Mouse (Mus musculus) stomach, embryonic 16.5 days (tissue): ENCODE data around the gene Pnkp. TPM values are rescaled to one million over a fixed set of nuclear protein-coding genes. Genes with fewer than 3 reads are reported as not detected.
A peak's percentile ranks its signal among the peaks of the same experiment; 100 is the strongest.

Experiments used
- ATAC-seq: fragments of 200-750 bp; cut with Nextera tagmentation; 2 replicates; pipeline ENCODE4 v1.8.0; 2017; ENCODE audit warnings: moderate number of reproducible peaks, moderate TSS enrichment; ENCODE audit not compliant: insufficient read depth, low FRiP score
- H3K27ac ChIP-seq: fragments of 300-500 bp; sonication (generic); 2 replicates; pipeline ENCODE4 v1.5.1; 2014; ENCODE audit warnings: low read length
- H3K27me3 ChIP-seq: fragments of 300-500 bp; sonication (generic); 2 replicates; pipeline ENCODE4 v1.6.1; 2014; ENCODE audit warnings: low read length, control low read depth, mixed read lengths; ENCODE audit not compliant: control insufficient read depth, insufficient read depth
- H3K36me3 ChIP-seq: fragments of 300-500 bp; sonication (generic); 2 replicates; pipeline ENCODE4 v1.6.1; 2014; ENCODE audit warnings: low read length; ENCODE audit not compliant: control insufficient read depth, insufficient read depth
- H3K4me1 ChIP-seq: fragments of 300-500 bp; sonication (generic); 2 replicates; pipeline ENCODE4 v1.6.1; 2014; ENCODE audit warnings: low read length, control low read depth, mixed read lengths; ENCODE audit not compliant: control insufficient read depth, insufficient read depth
- H3K4me2 ChIP-seq: fragments of 300-500 bp; sonication (generic); 2 replicates; pipeline ENCODE4 v1.6.1; 2014; ENCODE audit warnings: low read depth, low read length, mixed read lengths
- H3K4me3 ChIP-seq: fragments of 300-500 bp; sonication (generic); replicated peaks from 2 replicates; pipeline ENCODE4 v1.5.1; 2014; ENCODE audit warnings: mild to moderate bottlenecking, low read length
- H3K9ac ChIP-seq: fragments of 300-500 bp; sonication (generic); 2 replicates; pipeline ENCODE4 v1.6.1; 2014; ENCODE audit warnings: low read length
- H3K9me3 ChIP-seq: fragments of 300-500 bp; sonication (generic); replicated peaks from 2 replicates; pipeline ENCODE4 v1.6.1; 2016; ENCODE audit warnings: low read length, control low read depth; ENCODE audit not compliant: control insufficient read depth
- WGBS: fragments of 180-500 bp; shearing (Covaris S2); extraction: QIAGEN DNeasy Blood & Tissue Kit; methylation state at CpG from one replicate; pipeline ENCODE4 v1.1.7; 2014; 5-methylcytosine and 5-hydroxymethylcytosine counted together
- polyA plus RNA-seq: library from polyadenylated mRNA; unstranded; fragments of >200 nt; fragmentation: Nextera tagmentation; extraction: Ambion mirVana; gene quantifications from 2 replicates; pipeline ENCODE4 v1.2.1, GENCODE M21; 2015

Pnkp gene
- polyA plus RNA-seq, 1 experiment from 2014 or later, result 32.6 TPM

GRCm38 (mm10) chr7:44888256-44889105, 31.5 kb downstream of the Pnkp start:
- Histone ChIP-seq H3K4me1 (peaks cover 17% of the 10 kb centered on the region), H3K9ac (no peak overlapping the region), H3K36me3 (peaks cover 3% of the 10 kb centered on the region; the same call in 1 of the 2 replicates), H3K4me2 (no peak overlapping the region), H3K27ac (0 out of 2 replicates have a peak overlapping the region, but pooled peaks have one; percentile 10), H3K9me3 (no peaks in the 10 kb centered on the region), H3K27me3 (no peaks in the 10 kb centered on the region), H3K4me3 (no peak overlapping the region)
- no peak for ATAC-seq
- 77% methylated on average over 13 of the region's 13 CpGs for WGBS

- H3K4me1 ChIP-seq, result peaks cover 24% of the 10 kb centered on the region
- H3K4me3 ChIP-seq, result no peak overlapping the region
- no peaks in the 10 kb centered on the region for H3K36me3 ChIP-seq
- H3K9ac ChIP-seq, result 0 out of 2 replicates have a peak overlapping the region, but pooled peaks have one; percentile 24
- H3K27me3 ChIP-seq, result no peaks in the 10 kb centered on the region
- ATAC-seq, result no peak
- 72% methylated on average over 6 of the region's 7 CpGs for WGBS
- no peaks in the 10 kb centered on the region for H3K9me3 ChIP-seq
- H3K4me2 ChIP-seq, result no peak overlapping the region
- H3K27ac ChIP-seq, result no peak overlapping the region
Measured at GRCm38 (mm10) chr7:44890180-44890579, 33.2 kb downstream of the Pnkp start.

- Histone ChIP-seq H3K4me2 (peak overlapping the region; percentile 92), H3K36me3 (no peaks in the 10 kb centered on the region), H3K9me3 (no peaks in the 10 kb centered on the region), H3K27me3 (no peaks in the 10 kb centered on the region), H3K27ac (no peak overlapping the region), H3K4me1 (peaks cover 27% of the 10 kb centered on the region), H3K9ac (0 out of 2 replicates have a peak overlapping the region, but pooled peaks have one; percentile 94), H3K4me3 (peak overlapping the region; percentile 92; the same call in 1 of the 2 replicates)
- 84% methylated on average over 4 of the region's 4 CpGs for WGBS
- ATAC-seq, result no peak
Measured at GRCm38 (mm10) chr7:44890737-44891136, 33.8 kb downstream of the Pnkp start.

- H3K9ac ChIP-seq, result peak overlapping the region; percentile 94
- peak overlapping the region; percentile 92 for H3K4me2 ChIP-seq
- peak overlapping the region; percentile 98 for H3K27ac ChIP-seq
- 15% methylated on average over 6 of the region's 6 CpGs for WGBS
- peak overlapping the region; percentile 92 for H3K4me3 ChIP-seq
- H3K9me3 ChIP-seq, result no peaks in the 10 kb centered on the region
- no peaks in the 10 kb centered on the region for H3K36me3 ChIP-seq
- H3K4me1 ChIP-seq, result peaks cover 29% of the 10 kb centered on the region
- ATAC-seq, result no peak
- H3K27me3 ChIP-seq, result no peaks in the 10 kb centered on the region
Measured at GRCm38 (mm10) chr7:44891611-44892010, 34.7 kb downstream of the Pnkp start.

GRCm38 (mm10) chr7:44892276-44892921, 35.5 kb downstream of the Pnkp start, which contains the start of gene Med25:
Gene Med25 (minus strand): TSS chr7:44892712.
- Histone ChIP-seq H3K4me1 (peaks cover 37% of the 10 kb centered on the region), H3K9ac (peak within 1 kb of the TSS; percentile 94)
- under 1% methylated on average over 56 of the region's 56 CpGs for WGBS

GRCm38 (mm10) chr7:44893197-44893596, 36.3 kb downstream of the Pnkp start:
- Histone ChIP-seq H3K4me3 (0 out of 2 replicates have a peak overlapping the region, but pooled peaks have one; percentile 11), H3K9ac (peak overlapping the region; percentile 17; the same call in 1 of the 2 replicates), H3K27me3 (no peaks in the 10 kb centered on the region), H3K27ac (peak overlapping the region; percentile 73), H3K4me1 (peaks cover 42% of the 10 kb centered on the region), H3K36me3 (no peaks in the 10 kb centered on the region), H3K4me2 (peak overlapping the region; percentile 44), H3K9me3 (no peaks in the 10 kb centered on the region)
- no peak for ATAC-seq
- WGBS, result 15% methylated on average over 8 of the region's 8 CpGs

More at GRCm38 (mm10) chr7:44892276-44892921, 35.5 kb downstream of the Pnkp start, which contains the start of gene Med25:
- Histone ChIP-seq H3K9me3 (no peaks in the 10 kb centered on the region), H3K4me3 (peak within 1 kb of the TSS; percentile 92), H3K27me3 (no peaks in the 10 kb centered on the region), H3K27ac (peak within 1 kb of the TSS; percentile 98), H3K4me2 (peak within 1 kb of the TSS; percentile 92), H3K36me3 (no peaks in the 10 kb centered on the region)
- ATAC-seq, result peak; percentile 79

- Histone ChIP-seq H3K4me2 (no peak overlapping the region), H3K27ac (no peak overlapping the region), H3K4me3 (no peak overlapping the region), H3K27me3 (no peaks in the 10 kb centered on the region), H3K4me1 (peaks cover 46% of the 10 kb centered on the region), H3K9me3 (no peaks in the 10 kb centered on the region), H3K9ac (no peak overlapping the region), H3K36me3 (no peaks in the 10 kb centered on the region)
- 86% methylated on average over 3 of the region's 3 CpGs for WGBS
- no peak for ATAC-seq
Measured at GRCm38 (mm10) chr7:44894175-44894574, 37.2 kb downstream of the Pnkp start.

- no peak for ATAC-seq
Measured at GRCm38 (mm10) chr7:44895206-44895592, 38.3 kb downstream of the Pnkp start.

More at GRCm38 (mm10) chr7:44895206-44895592, 38.3 kb downstream of the Pnkp start:
- no peaks in the 10 kb centered on the region for H3K9me3 ChIP-seq
- no peaks in the 10 kb centered on the region for H3K27me3 ChIP-seq
- peak overlapping the region; percentile 84 for H3K9ac ChIP-seq
- peak overlapping the region; percentile 71 for H3K4me2 ChIP-seq
- H3K27ac ChIP-seq, result peak overlapping the region; percentile 89; the same call in 1 of the 2 replicates
- 0 out of 2 replicates have a peak, but pooled peaks cover 3% of the 10 kb centered on the region for H3K36me3 ChIP-seq
- H3K4me1 ChIP-seq, result peaks cover 46% of the 10 kb centered on the region
- H3K4me3 ChIP-seq, result peak overlapping the region; percentile 69
- 67% methylated on average over 7 of the region's 7 CpGs for WGBS
